ENCODE assay signal across 8 mouse cellular contexts in genomic region chr2:25111184-25111791, GRCm38 (mm10). TPM values are rescaled to one million over a fixed set of nuclear protein-coding genes. Genes with fewer than 3 reads are reported as not detected.
DNase-seq lines count a peak whose midpoint lies in the region; ATAC-seq and TF ChIP-seq lines count a peak whose summit lies in the region.

No protein-coding gene starts in this region.

- peak; percentile 75 for ATAC-seq in heart, embryonic 12.5 days (ENCODE audit: insufficient number of reproducible peaks, low FRiP score)
- peak; percentile 82 for ATAC-seq in liver, embryonic 11.5 days (replicated peaks; ENCODE audit: low FRiP score)
- ATAC-seq in erythroid progenitor cell, adult 5-6 weeks (replicated peaks; ENCODE audit: low FRiP score, poor library complexity, severe bottlenecking), result no peak

- peaks cover 21% of the 10 kb centered on the region; the same call in 1 of the 2 replicates for H3K4me1 ChIP-seq in heart, embryonic 12.5 days (replicated peaks)
- H3K4me1 ChIP-seq in liver, embryonic 11.5 days (replicated peaks; ENCODE audit: control insufficient read depth, insufficient read depth, low read length), result peaks cover 44% of the 10 kb centered on the region
- peaks cover 11% of the 10 kb centered on the region for H3K4me1 ChIP-seq in small intestine, adult 2 months (ENCODE audit: control insufficient read depth, insufficient read depth, insufficient read length, low read length)

- 54% methylated on average over 9 of the region's 9 CpGs for WGBS in heart, embryonic 12.5 days
- 33% methylated on average over 9 of the region's 9 CpGs for WGBS in liver, embryonic 11.5 days
- 55% methylated on average over 9 of the region's 9 CpGs for WGBS in small intestine, adult 2 months

- peak; percentile 29 for DNase-seq in adrenal gland, adult 2 months
- no peak for DNase-seq in adrenal gland, postnatal 4 days (ENCODE audit: low spot score in 2 of 2)
- peak; percentile 81 for DNase-seq in CD4-positive helper T cell, adult 2 months (ENCODE audit: low read depth, low spot score)
- DNase-seq in liver, embryonic 11.5 days (ENCODE audit: low spot score), result peak; percentile 70
- no peak for DNase-seq in left cerebral cortex, adult 9 months (ENCODE audit: low spot score in 2 of 2)

- H3K36me3 ChIP-seq in heart, embryonic 12.5 days, result no peaks in the 10 kb centered on the region
- no peaks in the 10 kb centered on the region for H3K36me3 ChIP-seq in liver, embryonic 11.5 days (ENCODE audit: control insufficient read depth, insufficient read depth, low read length)
- H3K36me3 ChIP-seq in small intestine, adult 2 months (ENCODE audit: control insufficient read depth, insufficient read depth, low read length), result no peaks in the 10 kb centered on the region

- peak overlapping the region; percentile 46 for H3K27ac ChIP-seq in heart, embryonic 12.5 days (ENCODE audit: poor library complexity, severe bottlenecking)
- H3K27ac ChIP-seq in liver, embryonic 11.5 days (ENCODE audit: low read depth, low read length), result peak overlapping the region; percentile 79
- H3K27ac ChIP-seq in small intestine, adult 2 months (ENCODE audit: insufficient read depth, low read depth, low read length), result peak overlapping the region; percentile 52; the same call in 1 of the 2 replicates

- no peaks in the 10 kb centered on the region for H3K27me3 ChIP-seq in heart, embryonic 12.5 days (replicated peaks)
- H3K27me3 ChIP-seq in liver, embryonic 11.5 days (replicated peaks; ENCODE audit: control insufficient read depth, insufficient read depth, low read length), result no peaks in the 10 kb centered on the region
- no peaks in the 10 kb centered on the region for H3K27me3 ChIP-seq in small intestine, adult 2 months (ENCODE audit: control insufficient read depth, insufficient read depth, low read length)

- no peak for TF ChIP-seq POLR2A in small intestine, adult 2 months (IDR thresholded peaks at IDR 0.05; ENCODE audit: low read depth, low read length)

- no peak for TF ChIP-seq CTCF in small intestine, adult 2 months (IDR thresholded peaks at IDR 0.05; ENCODE audit: extremely low read depth, insufficient read length, insufficient replicate concordance, low read depth, low read length)

- H3K9me3 ChIP-seq in heart, embryonic 12.5 days (replicated peaks), result no peaks in the 10 kb centered on the region
- no peaks in the 10 kb centered on the region for H3K9me3 ChIP-seq in liver, embryonic 11.5 days (ENCODE audit: control insufficient read depth, low read length)

- H3K4me2 ChIP-seq in heart, embryonic 12.5 days, result no peak overlapping the region
- peak overlapping the region; percentile 30 for H3K4me2 ChIP-seq in liver, embryonic 11.5 days

- no peak overlapping the region for H3K9ac ChIP-seq in heart, embryonic 12.5 days
- no peak overlapping the region for H3K9ac ChIP-seq in liver, embryonic 11.5 days (ENCODE audit: low read depth, low read length)

- H3K4me3 ChIP-seq in heart, embryonic 12.5 days, result no peak overlapping the region
- no peak overlapping the region for H3K4me3 ChIP-seq in liver, embryonic 11.5 days (ENCODE audit: low read depth, low read length)
- no peak overlapping the region for H3K4me3 ChIP-seq in small intestine, adult 2 months (ENCODE audit: low read depth, low read length)

RNA-seq across cellular contexts. Expression of gene Noxa1, which starts 16.3 kb away (rescaled TPM):
- not detected for total RNA-seq in adrenal gland, adult 2 months (2021)
- polyA plus RNA-seq in adrenal gland, adult 2 months (2012; rRNA removed), result not detected in 2 replicates
- total RNA-seq in adrenal gland, postnatal 4 days (2021), result under 1 TPM in 1 of 2 experiments, not detected in 1; 0.59 TPM
- polyA plus RNA-seq in heart, embryonic 12.5 days (2016; fragmentation: Nextera tagmentation; extraction: Ambion mirVana), result 0.10 TPM in 1 of 2 replicates, not detected in the other
- 0.69 and 1.0 TPM in 2 replicates for polyA plus RNA-seq in liver, embryonic 11.5 days (2014; fragmentation: Nextera tagmentation; extraction: Ambion mirVana)
- polyA plus RNA-seq in small intestine, adult 2 months (2012; rRNA removed), result 14.1 and 15.5 TPM in 2 replicates
- total RNA-seq in erythroid progenitor cell, adult 5-6 weeks (2015; ENCODE audit: low replicate concordance), result not detected in 2 replicates
- total RNA-seq in erythroid progenitor cell, adult 5-6 weeks (2017; ENCODE audit: low replicate concordance), result not detected in 2 replicates

RNA-seq across cellular contexts. Expression of gene Entpd8, which starts 31.2 kb away (rescaled TPM):
- under 1 TPM in 1 of 2 experiments, not detected in 1; 0.40 TPM for total RNA-seq in adrenal gland, adult 2 months (2021)
- polyA plus RNA-seq in adrenal gland, adult 2 months (2012; rRNA removed), result 0.08 and 0.11 TPM in 2 replicates
- total RNA-seq in adrenal gland, postnatal 4 days (2021), result 1 to 10 TPM; 2.0 to 5.4 TPM
- polyA plus RNA-seq in heart, embryonic 12.5 days (2016; fragmentation: Nextera tagmentation; extraction: Ambion mirVana), result not detected in 2 replicates
- 0.90 and 1.7 TPM in 2 replicates for polyA plus RNA-seq in liver, embryonic 11.5 days (2014; fragmentation: Nextera tagmentation; extraction: Ambion mirVana)
- 149 and 281 TPM in 2 replicates for polyA plus RNA-seq in small intestine, adult 2 months (2012; rRNA removed)
- not detected in 2 replicates for total RNA-seq in erythroid progenitor cell, adult 5-6 weeks (2015; ENCODE audit: low replicate concordance)
- total RNA-seq in erythroid progenitor cell, adult 5-6 weeks (2017; ENCODE audit: low replicate concordance), result not detected in 2 replicates

RNA-seq across cellular contexts. Expression of gene Nsmf, which starts 57.1 kb away (rescaled TPM):
- 10 to 100 TPM; 32.8 to 52.9 TPM for total RNA-seq in adrenal gland, adult 2 months (2021)
- 99.9 and 113 TPM in 2 replicates for polyA plus RNA-seq in adrenal gland, adult 2 months (2012; rRNA removed)
- total RNA-seq in adrenal gland, postnatal 4 days (2021), result 10 to 100 TPM; 78.9 to 80.1 TPM
- polyA plus RNA-seq in heart, embryonic 12.5 days (2016; fragmentation: Nextera tagmentation; extraction: Ambion mirVana), result 58.7 and 62.8 TPM in 2 replicates
- 29.0 and 32.6 TPM in 2 replicates for polyA plus RNA-seq in liver, embryonic 11.5 days (2014; fragmentation: Nextera tagmentation; extraction: Ambion mirVana)
- polyA plus RNA-seq in small intestine, adult 2 months (2012; rRNA removed), result 93.0 and 100 TPM in 2 replicates
- 1.8 and 2.5 TPM in 2 replicates for total RNA-seq in erythroid progenitor cell, adult 5-6 weeks (2015; ENCODE audit: low replicate concordance)
- total RNA-seq in erythroid progenitor cell, adult 5-6 weeks (2017; ENCODE audit: low replicate concordance), result 2.1 and 3.9 TPM in 2 replicates

Comparison
In these comparisons a context has a peak if more than half of its experiments do, and no peak if none do; other contexts are left out.
1. DNase-seq: peak in adrenal gland, adult 2 months (single experiment), CD4-positive helper T cell, adult 2 months (single experiment) and liver, embryonic 11.5 days (single experiment); none in adrenal gland, postnatal 4 days (0 of 2) and left cerebral cortex, adult 9 months (0 of 2).
2. RNA of gene Entpd8, which starts 31.2 kb away (polyA plus RNA-seq): 149 to 281 TPM in small intestine, adult 2 months; 0.90 to 1.7 TPM in liver, embryonic 11.5 days, 0.08 to 0.11 TPM in adrenal gland, adult 2 months and not detected in heart, embryonic 12.5 days; every median in the first group is over 10 times any median in the second.
3. Peak in every context shown above with its lines, with median percentiles within 50 percentile points of each other: H3K27ac ChIP-seq.